Mouse (Mus musculus) right cerebral cortex, postnatal 14 days (tissue): ENCODE measurements around the gene Stk11.

Source experiments
- DNase-seq: peaks from one replicate; pipeline ENCODE4 v3.0.0; 2022

Stk11 gene

DNA sequence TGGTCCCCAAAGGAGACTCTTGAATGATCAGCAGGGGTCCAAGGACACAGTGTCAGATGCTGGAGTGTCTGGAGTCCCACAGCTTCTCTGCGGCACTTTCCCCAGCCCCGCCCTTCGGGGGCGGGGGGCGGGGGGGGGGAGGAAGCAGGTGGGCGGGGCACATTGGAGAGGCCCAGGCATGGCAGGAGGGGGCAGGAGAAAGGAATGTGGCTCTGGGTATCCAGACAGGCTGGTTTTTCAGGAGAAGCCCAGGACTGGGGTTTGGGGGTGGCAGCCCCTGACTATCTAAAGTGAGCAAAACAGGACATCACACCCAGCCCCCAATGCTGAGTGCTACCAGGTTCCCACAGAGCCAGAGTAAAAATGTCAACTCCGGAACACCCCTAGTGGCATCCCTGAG lies 18.3 kb upstream of the Stk11 start:
- no peak for DNase-seq

DNA sequence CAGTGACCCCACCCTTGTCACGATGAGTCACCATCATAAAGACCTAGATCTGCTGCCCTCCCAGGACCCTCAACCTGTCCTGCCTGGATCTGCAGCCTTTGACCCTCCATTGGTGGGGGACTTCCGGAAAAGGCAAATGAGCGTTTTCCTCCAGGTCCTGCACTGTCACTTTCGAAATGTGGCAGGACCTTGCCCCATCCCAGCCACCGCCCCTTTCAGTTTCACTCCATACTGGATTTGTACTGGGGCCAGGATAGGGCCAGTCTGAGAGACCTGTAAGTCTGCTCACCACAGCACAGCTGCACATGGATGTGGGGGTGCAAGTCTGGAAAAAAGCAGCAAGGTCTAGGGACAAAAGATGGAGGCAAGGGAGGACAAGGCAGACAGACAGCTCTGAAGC lies 17.0 kb upstream of the Stk11 start:
- DNase-seq, result no peak

DNA sequence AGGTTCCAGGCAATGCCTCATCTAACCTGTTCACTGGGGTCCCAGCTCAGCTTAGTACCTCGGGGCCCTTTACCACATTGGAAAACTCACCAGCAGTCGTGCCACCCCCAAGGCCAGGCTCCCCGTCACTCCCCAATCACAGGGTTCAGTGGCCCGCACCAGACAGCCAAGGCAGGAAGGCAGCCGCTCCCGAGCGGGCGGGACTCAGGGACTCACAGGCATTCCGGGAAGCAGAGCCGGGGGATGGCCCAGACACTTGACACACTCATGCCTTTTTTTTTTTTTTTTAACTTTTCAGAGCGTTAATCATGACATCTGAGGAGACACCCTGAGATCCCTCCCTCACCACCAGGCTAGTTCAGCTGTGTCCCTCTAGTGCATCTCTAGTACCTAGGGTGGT lies 14.6 kb upstream of the Stk11 start:
- no peak for DNase-seq

DNA sequence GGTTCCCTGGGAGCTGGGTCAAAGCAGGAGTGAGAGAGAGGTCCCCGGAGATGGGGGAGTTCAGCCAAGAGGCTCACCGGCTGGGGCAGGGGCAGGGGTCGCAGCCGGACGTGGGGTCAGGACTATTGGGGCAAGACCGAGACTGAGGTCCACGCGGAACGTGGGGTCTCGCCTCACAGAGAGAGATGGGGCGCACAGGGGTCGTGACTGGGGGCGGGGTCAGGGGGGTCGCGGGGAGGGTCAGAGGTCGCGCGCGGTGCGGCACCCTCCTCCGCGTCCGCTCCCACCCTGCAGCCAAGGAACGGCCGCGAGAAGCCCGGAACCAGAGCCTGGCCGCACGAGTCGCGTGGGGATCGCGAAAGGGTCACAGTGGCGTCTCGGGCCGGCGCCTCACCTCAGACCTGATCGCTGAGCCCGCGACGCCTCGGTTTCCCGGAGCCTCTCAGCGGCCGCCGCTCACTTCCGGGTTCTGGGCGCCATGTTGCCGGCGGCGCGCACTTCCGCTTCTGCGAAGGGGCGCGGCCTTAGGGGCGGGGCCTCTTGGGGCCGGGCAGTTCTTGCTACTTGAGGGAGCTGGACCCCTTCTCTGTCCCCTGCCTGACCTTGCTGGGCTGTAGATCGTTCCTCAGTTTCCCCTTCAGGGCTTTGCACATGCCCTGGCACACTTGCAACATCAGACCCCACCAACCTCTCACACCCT lies 13.2 kb upstream of the Stk11 start:
- peak; percentile 80 for DNase-seq

DNA sequence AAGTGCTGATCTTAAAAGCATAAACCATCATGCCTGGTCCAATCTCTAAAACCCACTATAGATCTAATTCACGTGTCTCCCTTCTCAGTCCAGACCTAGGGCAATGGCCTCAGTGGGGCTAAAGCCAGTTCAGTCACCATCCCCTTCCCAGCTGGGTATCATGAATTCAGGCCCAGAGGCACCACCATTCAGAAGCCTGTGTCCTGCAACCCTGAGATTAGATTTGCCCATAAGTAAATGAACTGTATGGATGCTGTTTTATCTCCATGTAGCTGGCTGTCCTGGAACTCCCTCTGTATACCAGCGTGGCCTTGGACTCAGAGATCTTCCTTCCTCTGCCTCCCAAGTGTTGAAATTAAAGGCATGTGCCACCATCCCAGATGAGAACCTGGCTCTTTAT lies 12.6 kb upstream of the Stk11 start:
- DNase-seq, result no peak

DNA sequence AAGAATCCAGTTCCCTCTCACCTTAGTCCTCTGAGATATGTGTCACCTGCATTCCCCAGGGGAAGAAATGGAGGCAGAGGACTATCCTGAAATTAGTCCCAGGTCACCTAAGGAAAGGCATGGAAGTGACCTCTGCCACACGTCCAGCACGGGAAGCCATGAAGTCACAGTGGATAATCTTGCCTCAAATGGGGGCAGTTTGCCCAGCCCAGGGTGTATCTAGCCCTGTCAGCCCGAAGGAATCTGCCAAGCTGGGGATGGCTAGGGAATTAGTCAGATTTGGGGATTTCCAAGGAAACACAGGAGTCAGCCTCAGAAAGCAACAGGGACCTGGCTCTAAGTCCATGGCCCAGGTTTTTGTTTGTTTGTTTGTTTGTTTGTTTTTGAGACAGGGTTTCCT lies 11.4 kb upstream of the Stk11 start:
- DNase-seq, result no peak

DNA sequence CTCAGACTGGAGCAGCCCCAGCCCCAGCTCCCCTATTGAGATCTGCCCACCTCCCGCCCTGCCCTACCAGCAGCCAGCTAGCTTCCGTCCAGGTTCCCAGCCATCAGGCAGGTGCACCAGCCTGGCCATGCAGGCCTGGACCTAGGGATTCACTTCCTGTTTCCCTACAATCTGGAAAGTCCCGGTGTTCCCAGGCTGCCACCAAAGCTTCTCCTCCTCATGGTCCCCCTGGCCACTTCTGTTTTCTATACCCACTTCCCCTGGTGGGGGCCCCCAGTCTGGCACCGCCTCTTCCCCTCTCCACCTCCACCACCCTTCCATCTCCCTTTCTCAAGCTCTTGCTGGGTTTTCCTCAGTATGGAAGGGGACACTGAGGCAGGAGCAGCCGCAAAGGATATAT lies 10.1 kb upstream of the Stk11 start, which contains the start of gene Sbno2:
TSS of gene Sbno2 (minus strand) at position 112 of the 400 bp plus-strand sequence.
- no peak for DNase-seq

DNA sequence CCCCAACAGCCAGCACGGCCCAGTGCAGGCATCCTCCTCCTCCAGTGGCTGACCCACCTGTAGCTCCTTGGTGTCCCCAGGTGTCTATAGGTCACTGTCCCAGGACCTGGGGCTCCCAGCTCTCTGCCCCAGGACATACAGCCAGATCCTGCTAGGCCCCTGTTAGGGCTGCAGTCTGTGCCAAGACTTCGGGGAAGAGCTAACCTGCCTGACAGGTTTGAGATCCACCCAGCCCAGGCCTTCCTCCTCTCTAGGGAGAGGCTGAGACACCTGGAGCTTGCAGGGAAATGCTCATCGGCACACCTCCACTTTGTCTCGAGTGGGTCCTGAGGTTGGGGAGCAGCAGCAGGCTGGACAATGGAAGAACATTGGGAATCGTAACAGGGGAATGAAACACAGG lies 9.7 kb upstream of the Stk11 start:
- no peak for DNase-seq

DNA sequence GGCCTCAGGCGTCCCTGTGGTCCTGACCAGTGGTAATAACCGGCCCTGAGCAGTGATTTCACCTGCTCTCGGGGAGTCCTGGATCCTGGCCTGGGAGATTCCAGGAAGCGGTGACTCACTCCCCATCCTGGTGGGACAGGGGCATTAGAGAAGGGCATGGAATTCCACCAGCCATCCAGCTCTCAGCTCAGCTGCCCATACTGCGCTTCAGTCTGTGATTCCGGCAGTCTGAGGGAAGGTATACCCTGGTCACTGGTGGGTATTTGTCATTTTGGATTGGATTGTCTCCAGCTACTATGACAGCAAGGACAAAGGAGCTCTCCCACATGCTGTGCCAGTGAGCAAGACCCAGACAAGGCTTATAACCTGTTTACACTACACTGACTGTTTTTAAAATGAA lies 7.9 kb upstream of the Stk11 start:
- DNase-seq, result no peak

DNA sequence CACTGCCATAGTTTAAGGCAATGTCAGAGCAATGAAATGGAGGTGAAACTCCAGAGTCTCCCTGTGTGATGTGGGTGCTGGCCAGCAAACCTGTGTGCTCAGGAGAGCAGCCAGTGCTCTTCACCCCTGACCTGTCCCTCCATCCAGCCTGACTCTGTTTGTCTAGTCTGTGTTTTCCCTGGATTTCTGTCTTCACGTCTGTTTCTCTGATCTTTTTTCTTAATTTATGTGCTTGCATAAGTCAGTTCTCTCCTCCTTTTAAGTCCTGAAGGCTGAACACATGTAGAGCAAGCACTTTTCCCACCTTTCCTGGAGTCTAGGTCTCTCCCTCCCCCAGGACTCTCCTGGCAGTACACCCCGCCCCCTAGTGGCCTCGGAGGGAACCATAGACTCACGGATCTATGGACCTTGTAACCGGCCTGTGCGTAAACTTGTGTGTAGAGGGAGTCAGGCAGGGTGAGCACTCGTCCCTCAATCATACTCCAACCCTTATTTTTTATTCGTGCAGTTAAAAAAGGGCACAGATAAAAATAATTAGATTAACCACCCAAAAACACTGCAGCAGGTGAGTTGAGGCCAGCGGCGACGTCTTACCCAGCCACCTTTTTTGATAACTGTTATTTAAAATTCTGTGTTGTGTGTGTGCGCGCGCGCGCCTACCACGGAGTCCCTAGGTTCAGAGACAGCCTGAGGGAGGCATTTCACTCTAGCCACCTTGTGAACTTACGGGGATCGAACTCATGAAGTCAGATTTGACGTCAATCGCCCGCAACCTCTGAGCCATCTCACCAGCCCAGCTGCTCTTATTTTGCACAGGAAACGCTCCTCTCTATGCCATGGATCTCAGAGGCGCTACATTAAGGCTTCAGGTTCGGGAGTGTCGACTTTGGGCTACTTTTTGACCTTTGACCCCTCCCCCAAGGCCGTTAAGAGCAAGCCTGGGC lies 990 bp upstream of the Stk11 start:
- peak; percentile 90 for DNase-seq

DNA sequence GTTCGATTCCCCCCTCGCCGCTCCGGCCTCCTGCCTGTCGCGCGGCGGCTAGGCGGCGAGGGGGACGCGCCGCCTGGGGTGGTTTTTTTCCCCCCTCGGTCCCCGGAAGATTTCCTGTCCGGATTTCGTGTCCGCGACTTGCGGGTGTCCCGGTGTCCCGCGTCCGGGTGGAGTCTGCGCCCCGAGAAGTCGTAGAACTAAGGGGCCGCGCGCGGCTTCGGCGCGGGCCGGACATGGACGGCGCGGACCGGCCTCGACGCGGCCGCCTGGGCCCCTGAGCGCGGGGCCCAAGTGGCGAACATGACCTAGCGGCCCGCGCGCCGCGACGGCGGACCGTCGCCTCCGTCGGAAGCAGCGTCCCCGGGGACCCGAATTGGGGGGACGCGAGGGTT lies 337 bp downstream of the Stk11 start:
- DNase-seq, result no peak

DNA sequence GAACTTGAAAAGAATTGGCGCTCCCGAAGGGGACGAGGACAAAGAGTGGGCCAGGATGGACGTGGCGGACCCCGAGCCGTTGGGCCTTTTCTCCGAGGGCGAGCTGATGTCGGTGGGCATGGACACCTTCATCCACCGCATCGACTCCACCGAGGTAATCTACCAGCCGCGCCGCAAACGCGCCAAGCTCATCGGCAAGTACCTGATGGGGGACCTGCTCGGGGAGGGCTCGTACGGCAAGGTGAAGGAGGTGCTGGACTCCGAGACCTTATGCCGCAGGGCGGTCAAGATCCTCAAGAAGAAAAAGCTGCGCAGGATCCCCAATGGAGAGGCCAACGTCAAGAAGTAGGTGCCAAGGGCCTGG lies 942 bp downstream of the Stk11 start:
- no peak for DNase-seq

DNA sequence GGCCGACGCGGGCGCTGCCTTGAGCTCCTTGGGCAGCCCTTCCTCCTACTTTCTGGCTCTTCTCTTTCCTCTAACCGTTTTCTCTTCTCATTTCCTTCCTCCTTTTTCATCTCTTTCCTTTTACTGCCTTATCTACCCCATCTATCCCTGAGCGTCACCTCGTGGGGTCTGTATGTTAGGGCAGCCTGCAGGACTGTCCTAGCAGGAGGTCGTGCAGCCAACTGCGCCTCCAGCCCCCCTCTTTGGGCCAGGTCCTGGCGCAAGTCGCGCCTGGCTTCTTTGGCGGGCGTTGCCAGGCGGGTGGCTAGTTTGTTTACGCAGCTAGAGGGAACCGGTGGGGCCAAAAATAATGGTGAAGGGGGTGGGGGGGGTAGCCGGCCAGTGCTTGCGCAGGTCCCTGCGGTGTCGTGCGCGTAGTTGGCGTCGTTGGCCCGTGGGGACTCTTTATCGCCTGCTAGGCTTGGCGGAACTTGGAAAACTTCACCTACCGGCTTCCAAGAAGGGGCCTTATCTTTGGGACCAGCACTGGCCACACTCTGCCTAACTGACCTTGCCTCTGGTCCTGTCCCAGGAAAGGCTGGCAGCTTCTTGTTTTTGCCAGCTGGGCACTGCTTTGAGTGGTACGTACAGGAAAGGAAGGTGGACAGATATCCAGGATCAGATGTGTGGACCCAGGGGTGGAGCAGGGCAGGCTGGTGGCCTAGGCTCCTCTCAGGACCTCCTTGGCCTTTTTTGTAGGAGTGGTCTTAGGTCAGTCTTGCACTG lies 1.5 kb downstream of the Stk11 start:
- DNase-seq, result no peak

DNA sequence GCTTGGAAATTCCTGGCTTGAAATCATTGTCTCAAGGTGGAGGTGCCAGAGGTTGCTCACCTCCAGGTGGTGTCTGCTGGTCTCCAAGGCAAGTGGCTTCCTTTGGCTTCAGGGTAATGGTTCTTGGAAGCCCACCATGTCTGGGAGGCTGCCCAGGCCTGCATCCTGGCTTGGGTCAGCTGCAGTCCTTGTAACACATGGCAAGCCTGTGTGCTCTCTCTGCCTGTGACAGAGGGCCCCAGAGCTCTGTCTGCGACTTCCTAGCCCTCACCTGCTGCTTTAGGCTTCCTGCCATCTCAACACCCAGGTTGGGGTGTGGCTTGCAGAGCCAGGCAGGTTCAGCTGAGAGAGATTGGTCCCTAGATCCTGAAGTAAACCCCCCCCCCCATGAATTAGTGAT lies 2.1 kb downstream of the Stk11 start:
- no peak for DNase-seq

DNA sequence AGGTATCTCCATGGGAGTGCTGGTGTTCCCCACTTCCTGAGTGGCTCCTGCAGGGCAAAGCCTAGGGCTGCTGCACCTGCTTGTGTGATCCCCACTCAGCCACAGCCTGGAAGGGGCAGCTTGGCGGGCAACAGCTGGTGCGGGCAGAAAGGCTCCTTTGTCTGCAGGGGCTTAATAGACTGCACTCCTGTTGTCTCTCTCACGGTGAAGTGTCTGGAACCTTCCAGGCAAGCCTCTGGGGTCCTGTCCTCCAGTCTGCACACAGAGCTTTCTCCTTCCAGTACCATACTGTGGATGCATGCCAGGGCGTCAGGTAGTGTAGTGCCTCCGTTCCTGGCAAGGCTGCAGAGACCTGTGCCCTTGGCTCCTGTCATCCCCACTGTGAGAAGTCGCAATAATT lies 2.9 kb downstream of the Stk11 start:
- DNase-seq, result no peak

DNA sequence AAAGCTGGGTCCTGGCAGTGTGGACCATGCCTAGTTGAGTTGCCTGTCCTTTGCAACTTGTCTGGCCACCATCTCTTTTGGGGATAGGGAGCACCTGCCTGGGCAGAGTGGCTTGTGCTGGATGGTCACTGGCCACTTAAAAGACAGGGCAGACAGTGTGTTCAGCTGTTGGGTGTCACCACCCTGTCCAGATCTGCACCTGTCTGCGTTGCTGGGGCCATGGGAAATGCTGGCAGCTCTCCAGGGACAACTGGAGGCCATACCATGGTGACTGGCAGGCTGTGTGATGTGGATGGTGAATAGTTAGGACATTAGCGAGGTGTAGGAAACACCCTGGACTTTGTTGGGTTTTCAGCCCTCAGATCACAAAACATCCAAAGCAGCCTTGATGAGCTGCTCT lies 4.5 kb downstream of the Stk11 start:
- DNase-seq, result no peak

DNA sequence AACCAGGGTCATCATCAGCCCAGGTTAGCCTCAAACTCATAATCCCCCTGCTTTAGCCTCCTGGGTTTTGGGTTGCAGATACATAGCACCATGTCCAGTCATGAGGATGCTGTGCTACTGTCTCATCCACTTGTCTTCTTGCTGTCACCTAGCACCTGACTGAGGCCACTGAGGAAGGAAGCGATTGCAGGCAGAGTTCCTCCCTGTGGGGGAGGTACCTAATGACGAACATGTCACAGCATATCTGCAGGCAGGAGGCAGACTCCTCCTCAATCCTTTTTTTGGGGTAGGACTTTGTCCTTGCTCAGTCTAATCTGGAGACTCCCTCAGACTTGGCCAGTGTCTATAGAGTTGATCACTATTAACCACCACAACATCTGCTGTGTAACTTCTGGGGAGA lies 6.0 kb downstream of the Stk11 start:
- DNase-seq, result no peak

DNA sequence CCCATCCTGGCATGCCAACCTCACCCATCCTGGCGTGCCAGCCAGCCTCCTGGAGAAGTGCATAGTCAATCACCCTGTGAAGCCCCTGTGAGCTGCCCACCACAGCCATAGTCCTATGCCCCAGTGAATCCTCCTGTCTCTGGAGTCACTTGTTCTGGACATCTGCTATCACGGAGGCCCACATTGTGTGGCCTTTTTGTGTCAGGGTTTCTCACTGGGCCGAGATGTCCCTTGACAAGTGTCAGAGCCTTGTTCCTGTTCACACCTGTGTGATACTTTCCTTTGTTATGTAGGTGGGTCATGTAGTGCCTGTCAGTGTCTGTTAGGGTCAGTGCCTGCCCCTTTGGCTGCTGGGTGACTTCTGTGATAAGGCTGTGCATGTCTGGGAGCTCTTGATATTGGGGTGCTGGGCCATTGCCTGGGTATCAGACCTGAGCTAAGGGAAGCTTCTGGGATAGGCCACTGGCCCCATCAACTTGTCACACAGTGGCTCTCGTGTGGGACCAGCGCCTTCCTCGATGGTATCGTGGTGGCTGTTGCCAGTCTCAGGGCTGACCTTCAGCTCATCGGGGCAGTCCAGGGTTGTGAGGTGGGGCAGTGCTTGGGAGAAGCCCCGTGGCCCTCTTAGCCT lies 8.4 kb downstream of the Stk11 start:
- no peak for DNase-seq

DNA sequence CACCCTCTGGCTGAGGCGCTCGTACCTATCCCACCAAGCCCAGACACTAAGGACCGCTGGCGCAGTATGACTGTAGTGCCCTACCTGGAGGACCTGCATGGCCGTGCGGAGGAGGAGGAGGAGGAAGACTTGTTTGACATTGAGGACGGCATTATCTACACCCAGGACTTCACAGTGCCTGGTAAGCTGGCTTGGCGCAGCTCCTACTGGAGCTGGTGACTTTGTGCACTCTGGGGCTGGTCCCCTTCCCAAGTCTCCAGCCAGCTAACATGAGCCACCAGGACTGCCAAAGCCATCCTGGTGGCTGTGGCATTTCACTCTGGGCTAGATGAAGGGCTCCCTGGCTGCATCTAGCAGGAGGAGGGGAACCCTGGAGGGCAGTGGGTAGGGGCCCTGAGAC lies 12.3 kb downstream of the Stk11 start:
- DNase-seq, result no peak

DNA sequence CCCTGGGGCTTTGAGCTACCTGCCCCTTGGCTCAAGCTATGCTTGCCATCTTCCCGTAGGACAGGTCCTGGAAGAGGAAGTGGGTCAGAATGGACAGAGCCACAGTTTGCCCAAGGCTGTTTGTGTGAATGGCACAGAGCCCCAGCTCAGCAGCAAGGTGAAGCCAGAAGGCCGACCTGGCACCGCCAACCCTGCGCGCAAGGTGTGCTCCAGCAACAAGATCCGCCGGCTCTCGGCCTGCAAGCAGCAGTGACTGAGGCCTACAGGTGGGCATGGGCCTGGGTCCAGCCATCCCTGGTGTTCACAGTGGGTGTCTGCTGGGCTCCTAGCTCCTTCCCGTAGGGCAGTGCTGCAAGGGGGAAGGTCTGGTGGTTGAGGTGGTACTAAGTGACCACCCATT lies 14.2 kb downstream of the Stk11 start:
- no peak for DNase-seq

DNA sequence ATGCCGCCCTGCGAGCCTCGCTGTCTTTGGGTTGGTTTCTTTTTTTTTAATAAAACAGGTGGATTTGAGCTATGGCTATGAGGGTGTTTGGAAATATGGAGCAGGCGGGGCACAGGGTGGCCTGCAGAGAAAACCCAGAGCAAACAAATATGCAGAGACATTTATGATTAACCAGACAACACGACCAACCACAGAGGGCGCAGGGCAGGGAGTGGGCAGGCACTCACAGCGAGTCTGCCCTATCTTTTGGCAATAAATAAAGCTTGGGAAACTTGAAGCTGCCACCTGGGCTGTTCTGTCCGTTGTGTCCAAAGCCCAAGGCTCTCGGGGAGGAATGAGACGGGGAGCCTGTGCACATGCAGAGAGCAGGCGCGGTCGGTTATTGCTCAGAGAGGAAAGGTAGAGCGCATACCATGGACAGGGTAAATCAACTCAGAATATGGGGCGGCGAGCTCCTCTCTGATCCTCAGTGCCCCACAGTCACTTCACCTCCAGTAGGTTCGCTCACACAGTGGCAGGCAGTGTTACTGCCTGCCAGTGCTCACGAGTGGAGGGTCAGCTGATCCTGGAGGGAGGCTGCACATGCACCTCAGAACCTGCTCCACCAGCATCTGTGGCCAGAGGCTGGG lies 14.9 kb downstream of the Stk11 start:
- DNase-seq, result no peak

DNA sequence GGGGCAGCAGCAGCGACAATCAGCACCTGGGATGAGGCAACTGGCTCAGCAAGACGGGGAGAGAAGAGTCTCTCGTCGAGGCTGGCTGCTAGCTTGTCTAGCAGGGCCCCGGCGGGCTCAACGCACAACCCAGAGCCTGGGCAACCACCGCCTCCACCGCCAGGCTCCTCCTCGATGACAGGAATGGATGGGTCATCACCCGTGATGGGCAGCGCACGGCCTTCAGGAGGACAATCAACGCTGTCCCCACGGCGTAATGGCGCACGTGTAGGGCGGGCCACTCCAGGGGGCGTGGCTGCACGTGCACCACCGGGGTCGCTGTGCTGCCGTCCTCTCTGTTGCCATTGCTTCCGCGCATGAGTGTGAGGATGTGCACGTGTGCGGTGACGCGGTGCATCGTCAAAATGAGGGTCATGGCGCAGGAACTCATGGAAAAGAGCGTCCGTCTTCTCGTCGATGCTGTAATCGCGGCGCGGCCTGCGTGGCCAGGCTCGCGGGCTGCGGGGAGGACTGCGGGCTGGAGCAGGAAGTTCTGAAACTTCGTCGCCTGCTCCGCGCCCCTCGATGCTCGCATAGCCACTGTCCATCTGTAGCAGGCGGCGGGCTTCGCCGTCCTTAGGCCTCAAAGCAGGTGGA lies 15.8 kb downstream of the Stk11 start:
- DNase-seq, result peak; percentile 69
